Mouse (Mus musculus) cerebral cortex, adult 2 months (tissue): Measurements from ENCODE around the gene Nop2.

Source experiments
- WGBS: fragments of 180-500 bp; shearing (Covaris S2); methylation state at CpG from one replicate; pipeline ENCODE4 v1.1.7; 2018; 5-methylcytosine and 5-hydroxymethylcytosine counted together

Gene Nop2

DNA sequence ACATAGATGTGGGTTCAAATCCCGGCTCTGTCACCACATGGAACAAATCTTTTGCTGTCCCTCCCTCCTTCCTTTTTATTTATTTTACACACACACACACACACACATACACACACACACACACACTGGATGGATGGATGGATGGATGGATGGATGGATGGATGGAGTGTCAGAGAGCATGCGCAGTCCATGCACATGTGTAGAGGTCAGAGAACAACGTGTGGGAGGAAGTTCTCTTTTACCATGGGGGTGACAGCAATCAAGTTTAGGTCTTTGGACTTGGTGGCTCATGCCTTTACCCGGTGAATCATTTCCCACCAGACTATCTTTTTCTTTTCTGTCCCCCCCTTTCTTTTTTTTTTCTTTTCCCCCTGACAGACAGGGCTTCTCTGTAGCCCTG lies 22.0 kb downstream of the Nop2 start:
- WGBS: 84% methylated on average over 4 of the region's 4 CpGs

GRCm38 (mm10) chr6:125155262-125155661 lies 23.6 kb downstream of the Nop2 start:
- WGBS: 83% methylated on average over 8 of the region's 8 CpGs

- 84% methylated on average over 3 of the region's 3 CpGs for WGBS
These were observed 24.8 kb downstream of the Nop2 start for GRCm38 (mm10) chr6:125156491-125156890.

GRCm38 (mm10) chr6:125156903-125157614 lies 25.4 kb downstream of the Nop2 start:
- WGBS: 47% methylated on average over 7 of the region's 7 CpGs

DNA sequence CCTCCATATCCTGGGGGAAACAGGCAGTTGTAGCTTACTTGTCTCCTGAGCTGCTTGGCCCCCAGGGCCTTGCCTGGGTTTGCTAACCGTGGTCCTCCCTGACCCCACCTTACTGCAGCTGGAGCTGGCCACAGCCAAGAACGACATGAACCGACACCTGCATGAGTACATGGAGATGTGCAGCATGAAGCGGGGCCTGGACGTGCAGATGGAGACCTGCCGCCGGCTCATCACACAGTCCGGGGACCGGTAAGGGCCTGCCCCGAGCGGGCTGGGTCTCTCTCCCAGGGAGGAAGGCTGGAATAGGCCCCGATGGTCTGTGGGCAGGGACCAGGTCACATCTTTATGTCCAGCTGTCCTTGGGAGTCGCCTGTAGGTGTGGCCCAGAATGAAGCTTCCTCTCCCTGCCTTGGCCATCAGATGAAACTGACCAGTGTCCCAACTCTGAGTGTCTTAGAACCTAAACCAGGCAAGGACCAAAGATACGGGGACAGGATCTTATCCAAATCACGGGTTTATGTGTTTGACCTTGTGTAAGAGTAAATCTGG lies 27.3 kb downstream of the Nop2 start:
- WGBS: 85% methylated on average over 15 of the region's 15 CpGs

GRCm38 (mm10) chr6:125159773-125160557 lies 28.3 kb downstream of the Nop2 start:
- WGBS: 72% methylated on average over 7 of the region's 7 CpGs

- 28% methylated on average over 10 of the region's 10 CpGs for WGBS
These were observed 28.8 kb downstream of the Nop2 start for GRCm38 (mm10) chr6:125160558-125160853.

DNA sequence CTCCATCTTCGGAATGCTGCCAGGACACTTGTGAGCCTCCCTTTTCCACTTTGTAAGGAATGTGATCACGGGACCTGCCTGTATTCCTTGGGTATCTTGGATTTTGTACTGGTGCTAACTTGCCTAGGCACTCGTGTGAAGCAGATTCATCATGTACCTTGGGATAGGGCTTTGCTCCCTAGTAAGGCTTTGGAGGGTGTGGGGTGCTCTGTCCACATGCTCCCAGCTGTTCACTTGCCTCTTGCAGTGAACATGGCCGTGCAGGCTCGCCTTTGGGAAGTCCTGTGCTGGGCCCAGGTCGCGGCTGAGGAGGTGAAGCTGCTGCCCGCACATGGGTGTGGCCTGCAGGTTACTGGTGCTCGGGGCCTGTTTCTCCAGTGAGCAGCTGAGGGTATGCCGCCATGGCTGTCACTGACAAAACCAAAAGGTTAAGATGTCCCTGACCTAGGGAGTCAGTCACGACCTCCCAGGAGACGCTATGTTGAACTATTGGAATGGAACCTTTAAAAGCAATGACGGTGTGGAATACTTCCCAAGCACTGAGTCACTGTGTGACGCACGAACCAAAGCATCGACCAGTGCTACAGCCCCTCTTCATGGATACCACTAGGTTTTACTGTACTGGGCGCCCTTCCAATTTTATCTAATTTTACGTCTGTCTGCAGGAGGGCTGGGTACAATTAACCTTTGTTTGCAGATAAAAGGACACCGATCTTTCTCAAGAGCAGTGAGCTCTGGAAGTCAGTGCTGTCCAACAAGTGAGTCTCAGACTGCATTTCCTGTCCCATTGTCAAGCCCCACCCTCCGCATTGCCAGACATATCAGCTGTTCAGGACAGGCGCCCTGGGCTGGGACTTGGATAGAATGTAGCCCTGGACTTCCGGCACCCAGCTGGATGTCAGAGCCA lies 29.4 kb downstream of the Nop2 start:
- 16% methylated on average over 22 of the region's 22 CpGs for WGBS

- 2% methylated on average over 4 of the region's 5 CpGs for WGBS
These were observed 30.3 kb downstream of the Nop2 start for GRCm38 (mm10) chr6:125161971-125162370.

GRCm38 (mm10) chr6:125162615-125163305 lies 31.1 kb downstream of the Nop2 start:
- WGBS: 45% methylated on average over 14 of the region's 16 CpGs

- 6% methylated on average over 20 of the region's 20 CpGs for WGBS
These were observed 32.3 kb downstream of the Nop2 start for GRCm38 (mm10) chr6:125163801-125164657.

DNA sequence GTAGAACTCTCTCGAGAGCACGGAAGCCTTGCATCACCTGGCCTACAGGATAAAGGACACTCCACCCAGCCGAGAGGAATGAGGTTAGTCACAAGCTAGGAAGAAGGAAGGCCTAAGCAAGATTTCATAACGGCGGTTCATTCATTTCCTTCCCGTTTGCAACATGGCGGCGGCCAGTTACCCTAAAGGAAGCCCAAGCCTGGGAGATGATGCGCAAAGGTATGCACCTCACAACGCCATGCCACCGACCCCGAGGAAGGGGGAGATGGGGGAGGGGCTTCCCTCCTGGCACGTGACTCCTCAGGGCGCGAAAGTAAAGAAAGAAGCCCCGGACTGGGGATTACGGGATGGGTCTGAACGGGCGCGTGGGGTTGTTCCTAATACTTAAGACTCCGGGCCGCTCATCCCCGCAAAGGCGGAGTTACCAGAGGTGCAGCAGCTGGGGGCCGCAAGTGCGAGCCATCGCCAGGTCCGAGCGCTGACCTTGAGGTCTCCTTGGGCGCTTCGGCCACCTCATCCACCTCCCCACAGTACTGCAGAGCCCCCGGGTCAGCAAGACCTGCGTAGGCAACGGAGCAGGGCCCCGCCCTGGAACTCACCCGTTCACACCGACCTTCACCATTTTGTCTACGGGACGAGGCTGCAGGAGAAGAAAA lies 33.1 kb downstream of the Nop2 start:
- WGBS: under 1% methylated on average over 39 of the region's 39 CpGs

GRCm38 (mm10) chr6:125165328-125165891 lies 33.7 kb downstream of the Nop2 start:
- WGBS: under 1% methylated on average over 36 of the region's 36 CpGs

DNA sequence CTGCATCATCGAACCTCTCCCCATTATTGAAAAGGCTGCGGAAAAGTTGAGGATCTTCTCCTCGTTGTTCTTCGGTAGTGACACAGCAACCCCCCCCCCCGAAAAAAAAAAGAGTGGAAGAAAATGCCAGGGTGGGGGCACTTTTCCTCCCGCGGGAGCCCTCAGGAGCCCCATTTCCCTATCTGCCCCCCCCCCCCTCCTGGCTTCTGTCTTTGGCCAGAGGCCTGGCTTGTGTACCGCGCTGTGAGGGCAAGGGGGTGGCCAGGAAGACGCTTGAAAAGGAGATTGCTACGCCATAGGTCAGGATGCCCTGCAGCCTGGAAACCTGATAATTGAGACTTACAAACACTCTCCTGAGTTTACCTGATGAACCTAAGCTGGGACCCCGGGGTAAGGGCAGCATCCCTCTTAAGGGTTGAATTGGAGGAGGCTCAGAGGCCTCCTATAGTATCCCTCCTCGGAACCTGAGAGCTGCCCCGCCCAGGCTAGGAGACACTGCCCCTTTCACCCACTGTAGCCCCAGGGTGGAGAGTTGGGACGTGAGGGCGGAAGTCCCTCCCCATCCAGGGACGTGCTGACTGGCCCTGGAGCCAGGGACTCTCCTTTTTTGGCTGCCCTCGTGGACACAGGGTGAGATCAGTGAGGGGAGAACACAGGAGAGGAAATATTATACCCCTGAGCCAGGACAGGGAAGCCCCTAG lies 34.5 kb downstream of the Nop2 start, which contains the start of gene Gapdh:
TSS of gene Gapdh (minus strand) at position 417 of the 701 bp plus-strand sequence.
- WGBS: 3% methylated on average over 18 of the region's 18 CpGs

- 17% methylated on average over 10 of the region's 10 CpGs for WGBS
These were observed 35.3 kb downstream of the Nop2 start for GRCm38 (mm10) chr6:125166861-125167650.

- 65% methylated on average over 14 of the region's 14 CpGs for WGBS
These were observed 36.4 kb downstream of the Nop2 start for GRCm38 (mm10) chr6:125168086-125168485.

- 82% methylated on average over 6 of the region's 6 CpGs for WGBS
These were observed 38.5 kb downstream of the Nop2 start for GRCm38 (mm10) chr6:125170194-125170593.

GRCm38 (mm10) chr6:125172474-125172873 lies 40.8 kb downstream of the Nop2 start:
- WGBS: 70% methylated on average over 2 of the region's 2 CpGs
